Mouse (Mus musculus) bone marrow macrophage, adult 2 months (primary cell): ENCODE results near the gene Arfgap2.

Experiments used
- CTCF ChIP-seq: IDR thresholded peaks from 2 replicates; pipeline ENCODE4 v1.5.1; 2012; ENCODE audit warnings: low read depth, mild to moderate bottlenecking, low read length, moderate library complexity
- POLR2A ChIP-seq: IDR thresholded peaks from 2 replicates; pipeline ENCODE4 v1.6.1; 2012; ENCODE audit warnings: mild to moderate bottlenecking, low read depth, low read length, borderline replicate concordance

GRCm38 (mm10) chr2:91244557-91245228 lies 20.1 kb upstream of the Arfgap2 start:
- TF ChIP-seq POLR2A = no peak
- no peak for TF ChIP-seq CTCF
